Mouse (Mus musculus): ENCODE data around the gene Gadl1. TPM values are rescaled to one million over a fixed set of nuclear protein-coding genes. Genes with fewer than 3 reads are reported as not detected.

Gadl1 gene
- total and polyA plus RNA-seq, 3 experiments, result 0.06 to 0.08 TPM; not detected in 1

- Histone ChIP-seq H3K27me3 (ENCODE audit: control insufficient read depth in 1 of 2, insufficient read depth in 2 of 2, low read length in 2 of 2) (no peaks in the 10 kb centered on the region), H3K36me3 (ENCODE audit: control insufficient read depth in 1 of 2, insufficient read depth in 2 of 2, low read length in 2 of 2) (no peaks in the 10 kb centered on the region), H3K79me2 (ENCODE audit: control insufficient read depth, insufficient read depth, low read length, poor library complexity) (no peaks in the 10 kb centered on the region), H3K4me1 (ENCODE audit: control insufficient read depth in 1 of 2, insufficient read depth in 2 of 2, low read length in 2 of 2) (no peaks in the 10 kb centered on the region), H3K4me3 (ENCODE audit: control insufficient read depth in 1 of 2, insufficient read depth in 1 of 2, low read depth in 2 of 2, low read length in 2 of 2) (no peak overlapping the region), H3K9me3 (replicated peaks; ENCODE audit: insufficient read depth, low read length) (no peaks in the 10 kb centered on the region), H3K27ac (ENCODE audit: control insufficient read depth, low read depth, low read length) (no peak overlapping the region), H3K9ac (ENCODE audit: control insufficient read depth, low read depth, low read length, poor library complexity, severe bottlenecking) (no peak overlapping the region)
- TF ChIP-seq ZC3H11A (IDR thresholded peaks at IDR 0.05; ENCODE audit: low read depth, low read length) (no peak), NRF1 (IDR thresholded peaks at IDR 0.05; ENCODE audit: insufficient read depth, low read depth, low read length, poor library complexity, severe bottlenecking) (no peak), POLR2A (IDR thresholded peaks at IDR 0.05; ENCODE audit: control insufficient read depth in 1 of 2, insufficient read depth in 1 of 2, low read depth in 1 of 2, low read length in 2 of 2, poor library complexity in 1 of 2) (no peak), MAX (IDR thresholded peaks at IDR 0.05; ENCODE audit: low read length) (no peak), CTCF (IDR thresholded peaks at IDR 0.05 in 2 of 3, conservative IDR thresholded peaks at IDR 0.05 in 1 of 3; ENCODE audit: control insufficient read depth in 1 of 3, insufficient read depth in 1 of 3, low read depth in 2 of 3, low read length in 3 of 3, poor library complexity in 1 of 3, severe bottlenecking in 1 of 3) (no peak), EP300 (IDR thresholded peaks at IDR 0.05; ENCODE audit: low read depth in 1 of 2, low read length in 2 of 2) (no peak), GABPA (IDR thresholded peaks at IDR 0.05; ENCODE audit: low read depth, low read length) (no peak), POLR2AphosphoS5 (IDR thresholded peaks at IDR 0.05; ENCODE audit: borderline replicate concordance, low read depth, low read length) (no peak), HCFC1 (IDR thresholded peaks at IDR 0.05; ENCODE audit: low read depth, low read length) (no peak), MAFK (IDR thresholded peaks at IDR 0.05; ENCODE audit: borderline replicate concordance, low read depth, low read length) (no peak), RAD21 (IDR thresholded peaks at IDR 0.05; ENCODE audit: low read depth, low read length) (no peak), CHD1 (IDR thresholded peaks at IDR 0.05; ENCODE audit: low read depth, low read length) (no peak), KAT2A (conservative IDR thresholded peaks at IDR 0.05; ENCODE audit: low read depth, low read length) (no peak)
- no peak for DNase-seq (ENCODE audit: low read depth, low spot score)
Observed at GRCm38 (mm10) chr9:116029076-116029475, 119.8 kb downstream of the Gadl1 start.

DNA sequence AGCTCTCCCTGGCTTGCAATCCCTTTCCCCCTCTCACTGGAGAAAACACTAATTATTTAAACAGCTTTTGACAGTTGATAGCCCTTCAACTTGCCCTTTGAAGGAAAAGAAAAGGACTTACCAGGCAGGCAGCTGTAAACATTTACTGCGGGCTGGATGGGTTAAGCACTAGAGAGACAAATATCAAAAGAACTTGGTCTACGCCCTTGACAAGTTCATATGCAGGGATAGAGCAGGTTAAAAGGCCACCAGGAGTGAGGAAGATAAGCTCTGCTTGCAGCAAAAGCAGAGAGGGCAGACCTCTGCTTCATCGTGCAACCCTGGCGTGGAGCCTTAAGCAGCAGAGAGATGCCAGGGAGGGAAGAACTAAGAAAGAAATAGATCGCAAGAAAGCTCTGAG, 123.5 kb downstream of the Gadl1 start:
- H3K27ac ChIP-seq (ENCODE audit: control insufficient read depth, low read depth, low read length), result no peak overlapping the region
- H3K9ac ChIP-seq (ENCODE audit: control insufficient read depth, low read depth, low read length, poor library complexity, severe bottlenecking), result no peak overlapping the region
- H3K36me3 ChIP-seq (ENCODE audit: control insufficient read depth in 1 of 2, insufficient read depth in 2 of 2, low read length in 2 of 2), result no peaks in the 10 kb centered on the region
- no peak overlapping the region for H3K4me3 ChIP-seq (ENCODE audit: control insufficient read depth in 1 of 2, insufficient read depth in 1 of 2, low read depth in 2 of 2, low read length in 2 of 2)
- no peaks in the 10 kb centered on the region for H3K79me2 ChIP-seq (ENCODE audit: control insufficient read depth, insufficient read depth, low read length, poor library complexity)
- TF ChIP-seq SMC3 (IDR thresholded peaks at IDR 0.05; ENCODE audit: low read depth, low read length) (no peak), MEF2A (IDR thresholded peaks at IDR 0.05; ENCODE audit: extremely low read depth, insufficient replicate concordance, low read depth, low read length, poor library complexity, severe bottlenecking) (no peak), RAD21 (IDR thresholded peaks at IDR 0.05; ENCODE audit: low read depth, low read length) (no peak), JUND (IDR thresholded peaks at IDR 0.05; ENCODE audit: low read depth, low read length) (no peak), CHD1 (IDR thresholded peaks at IDR 0.05; ENCODE audit: low read depth, low read length) (no peak), ETS1 (IDR thresholded peaks at IDR 0.05; ENCODE audit: low read depth, low read length) (no peak), BHLHE40 (IDR thresholded peaks at IDR 0.05; ENCODE audit: borderline replicate concordance, low read depth, low read length) (no peak), MAZ (IDR thresholded peaks at IDR 0.05; ENCODE audit: low read depth, low read length) (no peak), CTCF (IDR thresholded peaks at IDR 0.05 in 2 of 3, conservative IDR thresholded peaks at IDR 0.05 in 1 of 3; ENCODE audit: control insufficient read depth in 1 of 3, insufficient read depth in 1 of 3, low read depth in 2 of 3, low read length in 3 of 3, poor library complexity in 1 of 3, severe bottlenecking in 1 of 3) (no peak), GATA1 (IDR thresholded peaks at IDR 0.05; ENCODE audit: low read depth, low read length) (no peak), POLR2AphosphoS2 (IDR thresholded peaks at IDR 0.05; ENCODE audit: low read length) (no peak), ZMIZ1 (IDR thresholded peaks at IDR 0.05; ENCODE audit: low read depth, low read length) (no peak)
- no peaks in the 10 kb centered on the region for H3K9me3 ChIP-seq (replicated peaks; ENCODE audit: insufficient read depth, low read length)
- no peaks in the 10 kb centered on the region for H3K4me1 ChIP-seq (ENCODE audit: control insufficient read depth in 1 of 2, insufficient read depth in 2 of 2, low read length in 2 of 2)
- no peaks in the 10 kb centered on the region for H3K27me3 ChIP-seq (ENCODE audit: control insufficient read depth in 1 of 2, insufficient read depth in 2 of 2, low read length in 2 of 2)
- no peak for DNase-seq (ENCODE audit: low read depth, low spot score)
